Mouse (Mus musculus): Measurements from ENCODE around the gene Zmynd8. TPM values are rescaled to one million over a fixed set of nuclear protein-coding genes. Genes with fewer than 3 reads are reported as not detected.

Zmynd8 gene
- total and polyA plus RNA-seq, 2 experiments from 2014 or later, result 56.8 to 73.4 TPM

DNA sequence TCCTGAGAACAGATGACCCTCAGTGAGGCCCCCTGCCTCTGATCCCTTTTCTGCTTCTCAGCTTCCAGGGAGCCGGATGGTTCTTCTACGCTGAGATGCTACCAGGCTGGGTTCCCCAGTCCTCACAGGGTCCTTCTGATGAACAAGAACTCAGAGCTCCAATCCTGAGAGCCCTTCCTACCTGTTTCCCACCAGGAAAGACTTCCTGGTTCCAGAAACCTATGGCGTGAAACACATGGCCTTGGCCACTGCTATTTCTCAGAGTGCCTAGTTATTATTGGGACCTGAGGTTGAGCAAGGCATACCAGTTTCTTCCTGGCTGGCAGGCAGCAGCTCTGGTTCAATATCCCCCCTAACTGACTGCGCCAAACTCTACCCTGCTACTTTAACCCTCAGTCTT is 3.1 kb downstream of the Zmynd8 start:
- 95% methylated on average over 4 of the region's 4 CpGs for WGBS
- DNase-seq (ENCODE audit: low spot score), result no peak
- Histone ChIP-seq H3K9me3 (ENCODE audit: low read length) (no peaks in the 10 kb centered on the region), H3K27ac (ENCODE audit: low read depth, low read length) (no peak overlapping the region), H3K4me2 (ENCODE audit: low read depth, low read length, poor library complexity, severe bottlenecking) (no peak overlapping the region), H3K4me3 (ENCODE audit: low read depth, low read length) (no peak overlapping the region), H3K9ac (replicated peaks; ENCODE audit: low read length, poor library complexity, severe bottlenecking) (no peak overlapping the region), H3K27me3 (ENCODE audit: insufficient read depth, low read length) (no peaks in the 10 kb centered on the region), H3K4me1 (ENCODE audit: insufficient read depth, low read length) (no peaks in the 10 kb centered on the region), H3K36me3 (ENCODE audit: insufficient read depth, low read length) (no peaks in the 10 kb centered on the region)
- no peak for TF ChIP-seq CTCF (IDR thresholded peaks at IDR 0.05)
- no peak for ATAC-seq (ENCODE audit: low FRiP score)

DNA sequence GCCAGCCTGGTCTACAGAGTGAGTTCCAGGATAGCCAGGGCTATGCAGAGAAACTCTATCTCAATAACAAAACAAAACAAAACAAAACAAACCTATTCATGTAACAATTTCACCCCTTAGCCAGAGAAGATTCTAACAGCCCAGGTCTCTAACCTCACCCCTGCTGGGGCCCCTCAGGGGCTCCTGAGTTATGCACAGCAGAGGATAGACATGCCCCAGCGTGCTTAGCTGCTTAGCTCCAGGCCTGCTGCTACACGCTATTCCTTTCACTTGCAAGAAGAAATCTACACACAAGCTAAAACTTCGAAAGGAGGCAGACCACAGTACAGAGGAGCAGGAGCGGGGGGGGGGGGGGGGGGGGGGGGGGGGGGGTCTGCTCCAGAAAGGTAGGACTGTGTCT is 4.3 kb downstream of the Zmynd8 start:
- TF ChIP-seq CTCF (IDR thresholded peaks at IDR 0.05), result no peak
- Histone ChIP-seq H3K27me3 (ENCODE audit: insufficient read depth, low read length) (no peaks in the 10 kb centered on the region), H3K4me3 (ENCODE audit: low read depth, low read length) (no peak overlapping the region), H3K27ac (ENCODE audit: low read depth, low read length) (no peak overlapping the region), H3K36me3 (ENCODE audit: insufficient read depth, low read length) (no peaks in the 10 kb centered on the region), H3K9ac (replicated peaks; ENCODE audit: low read length, poor library complexity, severe bottlenecking) (no peak overlapping the region), H3K4me1 (ENCODE audit: insufficient read depth, low read length) (no peaks in the 10 kb centered on the region), H3K9me3 (ENCODE audit: low read length) (no peaks in the 10 kb centered on the region), H3K4me2 (ENCODE audit: low read depth, low read length, poor library complexity, severe bottlenecking) (no peak overlapping the region)
- WGBS, result 29% methylated on average over 3 of the region's 4 CpGs
- DNase-seq (ENCODE audit: low spot score), result no peak
- no peak for ATAC-seq (ENCODE audit: low FRiP score)

- Histone ChIP-seq H3K4me3 (ENCODE audit: low read depth, low read length) (no peak overlapping the region), H3K9me3 (ENCODE audit: low read length) (no peaks in the 10 kb centered on the region), H3K4me2 (ENCODE audit: low read depth, low read length, poor library complexity, severe bottlenecking) (no peak overlapping the region), H3K36me3 (ENCODE audit: insufficient read depth, low read length) (no peaks in the 10 kb centered on the region), H3K27me3 (ENCODE audit: insufficient read depth, low read length) (no peaks in the 10 kb centered on the region), H3K9ac (replicated peaks; ENCODE audit: low read length, poor library complexity, severe bottlenecking) (no peak overlapping the region), H3K27ac (ENCODE audit: low read depth, low read length) (no peak overlapping the region), H3K4me1 (ENCODE audit: insufficient read depth, low read length) (peaks cover 2% of the 10 kb centered on the region; the same call in 1 of the 2 replicates)
- ATAC-seq (ENCODE audit: low FRiP score), result no peak
- WGBS, result 94% methylated on average over 3 of the region's 3 CpGs
- DNase-seq (ENCODE audit: low spot score), result no peak
- no peak for TF ChIP-seq CTCF (IDR thresholded peaks at IDR 0.05)
Observed at GRCm38 (mm10) chr2:165893232-165893631, 5.6 kb downstream of the Zmynd8 start.

GRCm38 (mm10) chr2:165892626-165893025 is 6.2 kb downstream of the Zmynd8 start:
- no peaks in the 10 kb centered on the region for H3K9me3 ChIP-seq (ENCODE audit: low read length)
- ATAC-seq (ENCODE audit: low FRiP score) (no peak), DNase-seq (ENCODE audit: low spot score) (no peak)
- H3K27me3 ChIP-seq (ENCODE audit: insufficient read depth, low read length), result no peaks in the 10 kb centered on the region
- H3K36me3 ChIP-seq (ENCODE audit: insufficient read depth, low read length), result no peaks in the 10 kb centered on the region
- TF ChIP-seq CTCF (IDR thresholded peaks at IDR 0.05), result no peak
- no peak overlapping the region for H3K9ac ChIP-seq (replicated peaks; ENCODE audit: low read length, poor library complexity, severe bottlenecking)
- 82% methylated on average over 5 of the region's 5 CpGs for WGBS
- no peak overlapping the region for H3K27ac ChIP-seq (ENCODE audit: low read depth, low read length)
- no peak overlapping the region for H3K4me2 ChIP-seq (ENCODE audit: low read depth, low read length, poor library complexity, severe bottlenecking)
- H3K4me1 ChIP-seq (ENCODE audit: insufficient read depth, low read length), result peaks cover 4% of the 10 kb centered on the region; the same call in 1 of the 2 replicates
- no peak overlapping the region for H3K4me3 ChIP-seq (ENCODE audit: low read depth, low read length)

DNA sequence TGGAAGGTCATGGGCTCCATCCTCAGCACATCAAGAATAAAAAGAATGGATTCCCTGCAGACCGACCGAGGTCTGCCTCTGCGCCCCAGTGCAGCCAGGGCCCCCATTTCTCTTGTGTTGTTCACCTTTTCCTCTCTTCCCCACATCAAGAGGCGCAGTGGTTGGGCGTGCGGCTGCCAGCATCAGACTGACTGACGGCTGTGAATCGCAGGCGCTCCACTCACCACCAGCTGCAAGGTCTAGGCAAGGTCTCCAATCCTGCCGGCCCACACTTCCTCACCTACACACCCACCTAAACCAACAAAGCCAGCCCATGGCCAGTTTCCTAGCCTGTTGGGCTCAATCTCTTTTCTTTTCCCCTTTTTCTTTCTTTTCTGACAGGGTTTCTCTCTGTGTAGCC is 8.4 kb downstream of the Zmynd8 start:
- Histone ChIP-seq H3K9me3 (ENCODE audit: low read length) (no peaks in the 10 kb centered on the region), H3K4me2 (ENCODE audit: low read depth, low read length, poor library complexity, severe bottlenecking) (no peak overlapping the region), H3K27me3 (ENCODE audit: insufficient read depth, low read length) (no peaks in the 10 kb centered on the region), H3K27ac (ENCODE audit: low read depth, low read length) (no peak overlapping the region), H3K4me1 (ENCODE audit: insufficient read depth, low read length) (peaks cover 17% of the 10 kb centered on the region), H3K36me3 (ENCODE audit: insufficient read depth, low read length) (no peaks in the 10 kb centered on the region), H3K9ac (replicated peaks; ENCODE audit: low read length, poor library complexity, severe bottlenecking) (no peak overlapping the region), H3K4me3 (ENCODE audit: low read depth, low read length) (no peak overlapping the region)
- ATAC-seq (ENCODE audit: low FRiP score) (no peak), DNase-seq (ENCODE audit: low spot score) (no peak)
- 89% methylated on average over 10 of the region's 10 CpGs for WGBS
- TF ChIP-seq CTCF (IDR thresholded peaks at IDR 0.05), result no peak

- Histone ChIP-seq H3K27ac (ENCODE audit: low read depth, low read length) (no peak overlapping the region; the same call in 1 of the 2 replicates), H3K9me3 (ENCODE audit: low read length) (no peaks in the 10 kb centered on the region), H3K4me3 (ENCODE audit: low read depth, low read length) (no peak overlapping the region), H3K9ac (replicated peaks; ENCODE audit: low read length, poor library complexity, severe bottlenecking) (no peak overlapping the region), H3K36me3 (ENCODE audit: insufficient read depth, low read length) (no peaks in the 10 kb centered on the region), H3K27me3 (ENCODE audit: insufficient read depth, low read length) (no peaks in the 10 kb centered on the region), H3K4me1 (ENCODE audit: insufficient read depth, low read length) (peaks cover 21% of the 10 kb centered on the region), H3K4me2 (ENCODE audit: low read depth, low read length, poor library complexity, severe bottlenecking) (no peak overlapping the region)
- TF ChIP-seq CTCF (IDR thresholded peaks at IDR 0.05), result no peak
- ATAC-seq (ENCODE audit: low FRiP score), result no peak
- no peak for DNase-seq (ENCODE audit: low spot score)
- WGBS, result 88% methylated on average over 10 of the region's 10 CpGs
Observed at GRCm38 (mm10) chr2:165889874-165890273, 8.9 kb downstream of the Zmynd8 start.
